Mouse (Mus musculus) induced T-regulatory cell, adult 2 months (primary cell): ENCODE data around the gene Git2.

Source experiments
- DNase-seq: peaks from one replicate; pipeline ENCODE4 v3.0.0-alpha.2; 2012; ENCODE audit warnings: low read depth

The Git2 gene

GRCm38 (mm10) chr5:114775056-114775979, at the start of gene Git2:
Gene Git2, minus strand, starts transcription at chr5:114775517.
- peak; percentile 57 for DNase-seq

DNA sequence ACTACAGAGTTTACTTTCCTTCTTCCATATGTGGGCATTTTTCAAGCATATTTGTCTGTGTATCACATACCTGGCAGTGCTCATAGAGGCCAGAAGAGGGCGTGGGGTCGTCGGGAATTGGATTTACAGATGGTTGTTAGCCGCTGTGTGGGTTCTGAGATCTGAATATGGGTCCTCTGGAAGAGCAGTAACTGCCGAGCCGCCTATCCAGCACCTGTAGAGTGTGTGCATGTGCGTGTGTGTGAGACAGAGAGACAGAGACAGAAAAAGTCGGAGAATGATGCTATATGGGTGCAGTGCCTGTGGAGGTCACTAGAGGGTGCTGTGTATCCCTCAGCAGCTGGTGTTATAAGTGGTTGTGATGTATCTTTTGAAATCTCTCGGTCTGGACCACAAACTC, 48.9 kb upstream of the Git2 start:
- DNase-seq = peak; percentile 92

GRCm38 (mm10) chr5:114822796-114823688, 47.7 kb upstream of the Git2 start, which contains the start of gene 1500011B03Rik:
Gene 1500011B03Rik, minus strand, starts transcription at chr5:114823468.
- DNase-seq = peak; percentile 90

GRCm38 (mm10) chr5:114818124-114818523, 42.8 kb upstream of the Git2 start:
- no peak for DNase-seq

GRCm38 (mm10) chr5:114816599-114816998, 41.3 kb upstream of the Git2 start:
- no peak for DNase-seq

DNA sequence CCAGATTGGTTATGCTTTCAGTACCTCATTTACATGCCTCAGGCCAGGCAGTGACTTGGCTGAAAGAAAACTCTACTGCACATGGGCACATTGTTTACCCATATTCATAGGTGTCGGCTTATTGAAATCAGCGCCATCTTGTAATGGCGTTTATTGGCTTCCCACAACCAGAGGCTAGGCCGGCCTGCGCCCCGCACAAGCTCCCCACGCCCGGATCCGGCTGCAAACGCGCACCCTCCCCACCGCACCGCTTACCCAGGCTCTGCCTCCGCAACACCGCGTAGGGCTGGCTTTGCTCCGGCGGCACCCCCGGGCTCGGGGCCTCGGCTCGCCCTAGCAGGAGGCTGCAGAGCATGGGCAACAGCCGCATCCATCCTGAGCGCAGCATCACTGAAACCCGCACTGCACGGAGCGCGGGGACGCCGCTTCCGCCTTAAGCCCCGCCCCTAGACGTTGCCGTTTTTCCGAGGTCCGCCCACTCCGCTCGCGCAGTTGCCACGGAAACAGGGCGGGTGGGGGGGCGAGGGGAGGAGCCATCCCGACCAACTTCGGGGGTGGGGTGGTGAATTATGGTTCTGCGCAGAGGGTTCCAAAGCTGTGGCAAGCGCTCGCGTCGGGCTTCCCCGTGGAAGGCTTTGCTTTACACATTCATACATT, 38.3 kb upstream of the Git2 start:
- peak; percentile 91 for DNase-seq

- no peak for DNase-seq
These were observed 34.5 kb upstream of the Git2 start for GRCm38 (mm10) chr5:114809826-114810225.

GRCm38 (mm10) chr5:114809181-114809756, 34.0 kb upstream of the Git2 start:
- no peak for DNase-seq

GRCm38 (mm10) chr5:114808385-114808784, 33.1 kb upstream of the Git2 start:
- DNase-seq = no peak

- DNase-seq = no peak
These were observed 32.6 kb upstream of the Git2 start for GRCm38 (mm10) chr5:114807893-114808292.

DNA sequence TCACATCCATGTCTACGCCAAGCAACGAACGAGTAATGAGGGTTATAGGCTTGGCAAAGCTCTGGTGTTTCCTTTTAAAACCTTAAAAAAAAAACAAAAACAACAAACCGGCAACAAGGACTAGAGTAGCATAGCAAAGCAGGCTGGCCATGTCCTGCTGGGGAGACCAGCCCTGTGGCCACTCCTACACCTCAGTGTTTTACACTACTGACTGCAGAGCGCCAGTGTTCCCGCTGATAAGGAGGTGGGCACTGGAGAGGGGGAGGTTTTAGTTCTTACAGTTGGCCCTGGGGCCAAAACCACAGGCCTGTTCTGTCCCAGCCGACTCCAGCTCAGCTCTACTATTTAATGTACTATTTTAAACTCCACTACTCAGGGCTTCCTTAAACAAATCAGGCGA, 32.2 kb upstream of the Git2 start:
- no peak for DNase-seq

- no peak for DNase-seq
These were observed 31.7 kb upstream of the Git2 start for GRCm38 (mm10) chr5:114807063-114807462.

DNA sequence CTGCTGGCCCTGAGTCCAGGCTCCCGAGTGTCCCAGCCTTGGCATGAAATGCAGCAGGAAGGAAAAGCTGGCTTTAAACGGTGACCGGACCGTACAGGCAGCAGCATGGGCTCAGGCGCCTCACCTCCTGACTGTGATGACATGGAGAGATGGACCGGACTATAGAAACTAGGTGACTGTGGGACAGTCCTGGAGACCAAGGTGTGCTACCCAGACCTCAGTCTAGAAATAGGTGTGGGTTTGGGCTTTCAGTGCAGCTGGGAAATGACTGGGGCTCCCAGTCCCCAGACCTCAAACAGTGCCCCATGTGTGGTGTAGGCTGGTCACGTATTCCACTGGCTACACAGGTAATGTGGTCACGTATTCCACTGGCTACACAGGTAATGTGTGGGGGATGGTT, 31.3 kb upstream of the Git2 start:
- DNase-seq = no peak

- peak; percentile 78 for DNase-seq
These were observed 30.4 kb upstream of the Git2 start for GRCm38 (mm10) chr5:114805436-114806350.

GRCm38 (mm10) chr5:114804958-114805357, 29.6 kb upstream of the Git2 start:
- DNase-seq = peak; percentile 32

DNA sequence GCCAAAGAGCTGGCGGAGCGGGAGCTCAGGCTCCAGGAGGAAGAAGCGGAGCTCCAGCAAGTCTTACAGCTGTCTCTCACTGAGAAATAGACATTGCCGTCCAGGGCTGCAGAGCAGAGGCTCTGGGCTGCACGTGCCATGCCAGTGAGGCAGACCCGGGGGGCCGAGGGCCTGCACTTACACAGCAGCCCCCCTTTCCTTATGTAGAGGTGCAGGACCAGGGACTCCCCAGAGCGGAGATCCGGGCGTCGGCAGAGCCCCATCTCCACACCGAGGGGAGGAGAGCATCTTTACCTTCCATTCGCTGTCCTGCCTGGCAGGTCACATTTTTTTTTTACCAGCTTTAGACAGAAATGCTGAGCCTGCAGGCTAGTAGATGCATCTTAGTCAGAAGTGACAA, 29.0 kb upstream of the Git2 start:
- DNase-seq = no peak

GRCm38 (mm10) chr5:114803231-114803630, 27.9 kb upstream of the Git2 start:
- no peak for DNase-seq

DNA sequence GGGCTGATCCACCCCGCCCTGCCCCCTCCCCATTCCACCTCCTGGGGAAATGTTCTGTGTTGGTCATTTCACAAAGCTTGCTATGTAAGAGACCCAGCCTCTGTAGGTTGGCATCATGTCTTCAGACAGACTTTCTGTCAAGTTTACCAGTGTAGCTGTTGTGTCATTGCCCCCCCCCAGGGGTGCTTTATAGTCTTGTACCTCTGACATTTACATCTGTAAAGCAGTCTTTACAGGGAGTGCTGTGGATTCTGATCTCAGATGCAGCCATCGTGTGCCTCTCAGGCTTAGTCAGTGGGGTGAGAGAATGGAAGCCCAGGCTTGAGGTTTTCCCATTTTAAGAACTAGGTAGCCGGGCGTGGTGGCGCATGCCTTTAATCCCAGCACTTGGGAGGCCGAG, 26.5 kb upstream of the Git2 start:
- no peak for DNase-seq

GRCm38 (mm10) chr5:114801049-114801448, 25.7 kb upstream of the Git2 start:
- DNase-seq = peak; percentile 74

GRCm38 (mm10) chr5:114799848-114800247, 24.5 kb upstream of the Git2 start:
- no peak for DNase-seq

DNA sequence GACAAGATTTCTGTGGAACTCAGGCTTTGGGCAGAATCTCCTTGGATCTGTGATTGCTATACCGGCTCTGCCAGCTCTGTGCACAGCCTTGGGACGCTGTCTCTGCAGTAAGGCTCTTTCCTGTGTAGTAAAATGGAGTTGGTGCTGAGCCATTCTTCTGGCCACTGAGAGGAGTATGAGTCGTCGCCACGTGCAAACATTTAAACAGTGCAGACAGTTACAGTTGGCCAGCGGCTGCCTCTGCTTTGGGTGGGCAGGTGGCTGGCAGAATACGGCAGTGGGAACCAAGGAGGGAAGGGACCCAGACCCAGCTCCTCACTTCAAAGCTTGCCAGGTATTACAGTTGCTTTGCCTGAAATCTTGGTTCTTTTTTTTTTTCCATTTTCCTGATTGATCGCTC, 21.9 kb upstream of the Git2 start:
- no peak for DNase-seq
